Mouse (Mus musculus): ENCODE data around the gene Suclg1. TPM values are rescaled to one million over a fixed set of nuclear protein-coding genes. Genes with fewer than 3 reads are reported as not detected.

The Suclg1 gene
- polyA plus RNA-seq (2014; fragmentation: Nextera tagmentation; extraction: Ambion mirVana): 148 and 154 TPM in 2 replicates

DNA sequence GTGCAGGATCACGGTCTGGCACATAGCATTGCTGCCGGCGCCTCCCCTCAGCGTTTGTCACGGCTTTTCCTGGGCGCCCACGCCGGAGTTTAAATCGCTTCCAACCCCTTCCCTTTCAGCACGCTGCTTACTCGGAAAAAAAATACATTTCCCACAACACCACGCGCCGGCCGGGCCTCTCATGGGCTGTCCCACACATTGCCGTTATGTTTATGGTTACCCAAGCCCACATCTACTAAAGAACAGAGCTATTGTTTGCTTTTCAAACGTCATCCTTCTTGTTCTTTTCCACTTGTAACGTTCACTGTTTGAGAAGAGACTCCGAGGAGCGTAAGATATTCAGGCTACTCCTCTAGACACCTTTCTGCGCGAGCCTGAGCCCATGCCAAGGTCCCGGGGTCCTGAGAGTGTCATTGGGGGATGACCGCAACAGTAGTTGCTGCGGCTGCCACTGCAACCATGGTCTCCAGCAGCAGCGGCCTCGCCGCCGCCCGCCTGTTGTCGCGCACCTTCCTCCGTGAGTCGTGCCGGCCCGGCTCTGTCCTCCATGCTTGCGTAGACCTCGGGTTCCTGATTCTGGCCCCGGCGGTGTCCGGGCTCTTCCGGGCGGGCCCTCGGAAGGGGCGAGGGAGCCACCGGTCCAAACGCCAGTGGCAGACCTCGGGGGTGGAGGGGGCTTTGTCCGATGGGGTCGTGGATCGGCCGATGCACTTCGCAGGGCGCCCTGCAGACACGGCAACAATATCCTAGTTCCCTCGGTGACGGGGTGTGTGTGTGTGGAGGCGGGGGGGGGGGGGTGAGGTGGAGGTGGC is at the start of gene Suclg1:
Gene Suclg1, plus strand, starts transcription at position 146 of the 812 bp plus-strand sequence.
- ATAC-seq (ENCODE audit: low FRiP score, low TSS enrichment) (peak; percentile 94), DNase-seq (peak; percentile 94)
- Histone ChIP-seq H3K27ac (replicated peaks; ENCODE audit: low read depth, low read length) (peak within 1 kb of the TSS; percentile 77), H3K36me3 (ENCODE audit: control insufficient read depth, insufficient read depth, low read length) (no peaks in the 10 kb centered on the region), H3K9ac (replicated peaks; ENCODE audit: low read length) (peak within 1 kb of the TSS; percentile 84), H3K9me3 (ENCODE audit: control insufficient read depth, low read length) (no peaks in the 10 kb centered on the region), H3K4me3 (replicated peaks; ENCODE audit: low read depth, low read length) (peak within 1 kb of the TSS; percentile 95), H3K4me2 (ENCODE audit: low read length) (peak within 1 kb of the TSS; percentile 86), H3K27me3 (ENCODE audit: control insufficient read depth, insufficient read depth, low read length) (no peaks in the 10 kb centered on the region), H3K4me1 (ENCODE audit: control insufficient read depth, insufficient read depth, low read length) (peaks cover 14% of the 10 kb centered on the region)
- under 1% methylated on average over 58 of the region's 58 CpGs for WGBS

DNA sequence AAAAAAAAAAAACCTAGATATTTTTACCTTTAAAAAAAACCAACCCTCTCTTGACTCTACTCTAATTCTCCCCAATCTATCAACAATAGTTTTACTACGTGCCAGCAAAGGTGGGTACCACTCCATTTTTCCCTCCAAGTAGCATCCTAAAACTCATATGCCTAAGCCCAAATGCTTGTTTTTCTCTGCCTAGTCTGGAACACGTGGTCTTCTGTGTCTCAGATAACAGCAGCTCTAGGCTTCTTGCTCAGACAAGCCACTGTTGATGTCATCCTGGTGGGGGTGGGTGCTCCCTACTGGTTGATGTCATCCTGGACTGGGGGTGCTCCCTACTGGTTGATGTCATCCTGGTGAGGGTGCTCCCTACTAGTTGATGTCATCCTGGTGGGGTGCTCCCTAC is 44.5 kb upstream of the Suclg1 start:
- H3K9me3 ChIP-seq (ENCODE audit: control insufficient read depth, low read length): no peaks in the 10 kb centered on the region
- H3K27me3 ChIP-seq (ENCODE audit: control insufficient read depth, insufficient read depth, low read length): no peaks in the 10 kb centered on the region
- no peak overlapping the region for H3K27ac ChIP-seq (replicated peaks; ENCODE audit: low read depth, low read length)
- ATAC-seq (ENCODE audit: low FRiP score, low TSS enrichment): no peak
- 82% methylated on average over 2 of the region's 2 CpGs for WGBS
- H3K4me3 ChIP-seq (replicated peaks; ENCODE audit: low read depth, low read length): no peak overlapping the region
- H3K36me3 ChIP-seq (ENCODE audit: control insufficient read depth, insufficient read depth, low read length): no peaks in the 10 kb centered on the region
- H3K4me2 ChIP-seq (ENCODE audit: low read length): no peak overlapping the region
- DNase-seq: no peak
- no peaks in the 10 kb centered on the region for H3K4me1 ChIP-seq (ENCODE audit: control insufficient read depth, insufficient read depth, low read length)
- no peak overlapping the region for H3K9ac ChIP-seq (replicated peaks; ENCODE audit: low read length)

DNA sequence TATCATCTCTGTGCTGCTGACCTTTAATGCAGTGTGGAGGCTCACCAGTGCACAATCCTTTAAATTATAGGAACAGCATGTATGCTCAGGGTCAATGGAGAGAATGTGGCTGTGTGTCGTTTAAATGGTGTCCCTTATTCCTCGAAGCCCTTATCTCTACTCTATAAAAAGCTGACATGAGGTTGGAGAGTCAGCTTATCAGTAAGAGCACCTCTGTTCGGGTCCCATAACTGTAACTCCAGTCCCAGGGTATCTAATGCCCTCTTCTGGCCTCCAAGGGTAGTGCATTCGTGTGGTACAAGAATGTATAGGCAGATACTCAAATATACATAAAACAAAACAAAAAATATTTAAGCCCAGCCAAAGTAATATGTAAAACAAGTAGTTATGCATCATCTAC is 43.2 kb upstream of the Suclg1 start:
- no peaks in the 10 kb centered on the region for H3K4me1 ChIP-seq (ENCODE audit: control insufficient read depth, insufficient read depth, low read length)
- no peak overlapping the region for H3K9ac ChIP-seq (replicated peaks; ENCODE audit: low read length)
- H3K36me3 ChIP-seq (ENCODE audit: control insufficient read depth, insufficient read depth, low read length): no peaks in the 10 kb centered on the region
- ATAC-seq (ENCODE audit: low FRiP score, low TSS enrichment) (no peak), DNase-seq (no peak)
- no peak overlapping the region for H3K27ac ChIP-seq (replicated peaks; ENCODE audit: low read depth, low read length)
- WGBS: 89% methylated on average over 4 of the region's 4 CpGs
- H3K9me3 ChIP-seq (ENCODE audit: control insufficient read depth, low read length): no peaks in the 10 kb centered on the region
- H3K27me3 ChIP-seq (ENCODE audit: control insufficient read depth, insufficient read depth, low read length): no peaks in the 10 kb centered on the region
- H3K4me3 ChIP-seq (replicated peaks; ENCODE audit: low read depth, low read length): no peak overlapping the region
- H3K4me2 ChIP-seq (ENCODE audit: low read length): no peak overlapping the region

DNA sequence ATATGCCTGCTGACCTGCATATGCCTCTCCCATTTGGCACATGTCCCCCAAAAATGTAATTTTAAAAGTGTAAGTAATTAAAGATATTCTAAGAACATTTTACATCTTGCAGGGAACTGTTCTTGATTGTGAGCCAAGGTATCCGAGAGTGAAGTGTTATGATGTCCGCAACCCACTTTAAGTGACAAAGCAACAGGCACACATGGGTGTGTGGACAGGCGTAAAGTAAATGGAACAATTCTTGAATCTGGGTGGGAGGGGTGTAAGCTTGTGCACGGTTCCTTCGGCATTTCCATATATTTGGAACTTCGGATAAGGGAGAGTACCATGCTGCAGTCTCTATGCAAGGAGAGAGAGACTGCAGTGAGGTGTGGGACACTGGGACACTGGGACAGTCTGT is 38.6 kb upstream of the Suclg1 start:
- Histone ChIP-seq H3K27me3 (ENCODE audit: control insufficient read depth, insufficient read depth, low read length) (no peaks in the 10 kb centered on the region), H3K4me3 (replicated peaks; ENCODE audit: low read depth, low read length) (no peak overlapping the region), H3K4me1 (ENCODE audit: control insufficient read depth, insufficient read depth, low read length) (no peaks in the 10 kb centered on the region), H3K9ac (replicated peaks; ENCODE audit: low read length) (no peak overlapping the region), H3K36me3 (ENCODE audit: control insufficient read depth, insufficient read depth, low read length) (no peaks in the 10 kb centered on the region), H3K9me3 (ENCODE audit: control insufficient read depth, low read length) (no peaks in the 10 kb centered on the region), H3K27ac (replicated peaks; ENCODE audit: low read depth, low read length) (no peak overlapping the region), H3K4me2 (ENCODE audit: low read length) (no peak overlapping the region)
- WGBS: 93% methylated on average over 6 of the region's 6 CpGs
- ATAC-seq (ENCODE audit: low FRiP score, low TSS enrichment): no peak
- no peak for DNase-seq

DNA sequence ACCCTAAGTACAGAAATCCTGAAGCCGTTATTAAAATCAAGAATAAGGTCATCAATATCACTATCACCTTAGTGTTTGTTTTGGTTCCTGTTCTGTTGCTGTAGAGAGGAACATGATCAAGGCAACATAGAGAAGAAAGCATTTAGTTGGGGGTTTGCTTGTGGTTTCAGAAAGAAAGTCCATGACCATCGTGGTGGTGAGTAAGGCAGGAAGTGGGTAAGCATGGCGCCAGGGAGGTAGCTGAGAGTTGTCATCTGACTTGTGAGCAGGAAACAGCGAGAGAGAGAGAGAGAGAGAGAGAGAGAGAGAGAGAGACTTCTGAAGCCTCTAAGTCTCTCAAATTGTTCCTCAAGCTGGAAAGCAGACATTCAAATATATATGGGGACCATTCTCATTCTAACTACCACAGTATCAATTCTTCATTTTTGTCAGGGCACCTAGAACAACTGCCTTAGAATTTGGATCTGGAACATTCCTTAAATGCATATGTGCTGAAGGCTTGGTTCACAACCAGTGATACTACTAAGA is 37.7 kb upstream of the Suclg1 start:
- DNase-seq: no peak
- no peaks in the 10 kb centered on the region for H3K27me3 ChIP-seq (ENCODE audit: control insufficient read depth, insufficient read depth, low read length)
- H3K36me3 ChIP-seq (ENCODE audit: control insufficient read depth, insufficient read depth, low read length): no peaks in the 10 kb centered on the region
- 89% methylated on average over 4 of the region's 4 CpGs for WGBS
- ATAC-seq (ENCODE audit: low FRiP score, low TSS enrichment): no peak
- no peak overlapping the region for H3K4me2 ChIP-seq (ENCODE audit: low read length)
- H3K27ac ChIP-seq (replicated peaks; ENCODE audit: low read depth, low read length): no peak overlapping the region
- no peak overlapping the region for H3K4me3 ChIP-seq (replicated peaks; ENCODE audit: low read depth, low read length)
- H3K9ac ChIP-seq (replicated peaks; ENCODE audit: low read length): no peak overlapping the region
- no peaks in the 10 kb centered on the region for H3K9me3 ChIP-seq (ENCODE audit: control insufficient read depth, low read length)
- no peaks in the 10 kb centered on the region for H3K4me1 ChIP-seq (ENCODE audit: control insufficient read depth, insufficient read depth, low read length)

DNA sequence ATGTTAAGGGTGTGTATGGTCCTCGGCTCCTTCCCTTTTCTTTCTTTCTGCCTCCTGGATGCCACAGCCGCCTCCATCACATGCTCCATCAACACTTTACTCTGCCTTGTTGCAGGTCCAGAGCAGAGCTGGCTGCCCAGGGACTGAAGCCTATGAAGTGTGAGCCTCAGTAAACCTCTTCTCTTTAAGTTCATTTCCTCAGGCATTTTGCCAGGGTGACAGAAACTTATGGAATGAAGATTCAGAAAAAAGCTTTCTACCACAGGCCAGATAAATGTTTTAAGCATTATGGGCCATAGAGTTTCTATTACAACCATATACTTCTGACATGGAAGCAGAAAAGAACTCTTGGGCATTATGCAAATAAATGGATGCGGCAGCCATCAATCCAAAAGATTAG is 37.1 kb upstream of the Suclg1 start:
- ATAC-seq (ENCODE audit: low FRiP score, low TSS enrichment): no peak

DNA sequence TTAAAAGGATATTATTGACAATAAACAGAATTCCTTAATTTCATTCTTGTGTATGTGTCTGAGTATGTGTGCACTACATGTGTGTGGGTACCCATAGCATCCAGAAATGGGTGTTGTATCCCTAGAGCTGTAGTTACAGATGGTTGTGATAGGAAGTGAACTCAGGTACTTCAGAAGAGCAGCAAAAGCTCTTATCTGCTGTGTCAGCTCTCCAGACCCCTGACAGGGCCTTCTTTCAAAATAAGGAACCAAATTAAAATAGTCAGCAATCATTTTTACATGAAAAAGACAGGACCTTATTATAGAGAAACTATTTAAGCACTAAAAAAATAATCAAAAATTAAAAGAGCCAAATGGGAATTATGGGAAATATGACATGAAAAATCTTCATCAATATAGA is 36.6 kb upstream of the Suclg1 start:
- DNase-seq: no peak
- Histone ChIP-seq H3K9ac (replicated peaks; ENCODE audit: low read length) (no peak overlapping the region), H3K4me3 (replicated peaks; ENCODE audit: low read depth, low read length) (no peak overlapping the region), H3K27me3 (ENCODE audit: control insufficient read depth, insufficient read depth, low read length) (no peaks in the 10 kb centered on the region), H3K9me3 (ENCODE audit: control insufficient read depth, low read length) (no peaks in the 10 kb centered on the region), H3K4me1 (ENCODE audit: control insufficient read depth, insufficient read depth, low read length) (no peaks in the 10 kb centered on the region), H3K36me3 (ENCODE audit: control insufficient read depth, insufficient read depth, low read length) (no peaks in the 10 kb centered on the region), H3K4me2 (ENCODE audit: low read length) (no peak overlapping the region), H3K27ac (replicated peaks; ENCODE audit: low read depth, low read length) (no peak overlapping the region)
- ATAC-seq (ENCODE audit: low FRiP score, low TSS enrichment): no peak

More for the DNA sequence above, 37.1 kb upstream of the Suclg1 start:
- WGBS: 88% methylated on average over 3 of the region's 3 CpGs
- no peak for DNase-seq
- no peaks in the 10 kb centered on the region for H3K9me3 ChIP-seq (ENCODE audit: control insufficient read depth, low read length)
- no peak overlapping the region for H3K4me3 ChIP-seq (replicated peaks; ENCODE audit: low read depth, low read length)
- no peaks in the 10 kb centered on the region for H3K27me3 ChIP-seq (ENCODE audit: control insufficient read depth, insufficient read depth, low read length)
- no peak overlapping the region for H3K4me2 ChIP-seq (ENCODE audit: low read length)
- H3K27ac ChIP-seq (replicated peaks; ENCODE audit: low read depth, low read length): no peak overlapping the region
- H3K9ac ChIP-seq (replicated peaks; ENCODE audit: low read length): no peak overlapping the region
- no peaks in the 10 kb centered on the region for H3K36me3 ChIP-seq (ENCODE audit: control insufficient read depth, insufficient read depth, low read length)
- H3K4me1 ChIP-seq (ENCODE audit: control insufficient read depth, insufficient read depth, low read length): no peaks in the 10 kb centered on the region

DNA sequence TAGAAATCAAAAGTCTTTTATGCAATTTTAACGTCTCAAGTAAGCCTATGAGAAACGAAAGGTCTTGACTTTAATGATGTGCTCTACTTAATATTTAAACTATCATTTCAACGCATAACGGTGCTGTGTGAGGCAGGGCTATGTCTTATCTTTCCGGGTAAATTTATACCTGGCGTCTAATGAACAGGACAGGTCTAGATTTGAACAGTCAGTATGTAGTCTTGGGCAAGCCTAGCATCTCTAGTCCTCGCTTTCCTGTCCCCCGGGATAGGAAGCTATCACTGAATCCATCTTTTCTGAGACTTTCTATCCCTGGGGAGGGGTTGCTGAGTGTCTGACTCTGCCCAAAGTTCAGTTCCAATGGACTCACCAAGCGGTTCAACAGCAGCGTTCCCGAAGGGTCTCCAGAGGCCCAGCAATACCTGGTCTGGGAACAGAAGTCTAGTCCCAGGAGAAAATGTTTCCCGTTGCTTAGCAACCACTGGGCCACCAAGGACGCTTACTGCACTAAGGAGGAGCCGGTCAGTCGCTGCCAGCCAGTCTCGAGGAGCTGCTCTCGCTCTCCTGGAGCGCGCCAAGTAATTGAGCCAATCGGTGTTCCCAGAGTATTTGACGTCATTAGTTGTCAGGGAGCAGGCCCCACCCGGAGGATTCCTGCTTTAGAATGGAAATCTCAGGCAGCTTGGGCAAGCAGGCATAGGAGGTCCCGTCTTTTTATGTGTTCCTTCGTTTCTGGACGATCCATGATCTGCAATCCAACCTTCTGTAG is 26.8 kb upstream of the Suclg1 start, which contains the start of gene Dnah6:
Gene Dnah6, minus strand, starts transcription at position 463 of the 769 bp plus-strand sequence.
- Histone ChIP-seq H3K4me1 (ENCODE audit: control insufficient read depth, insufficient read depth, low read length) (no peaks in the 10 kb centered on the region), H3K9ac (replicated peaks; ENCODE audit: low read length) (peak within 1 kb of the TSS; percentile 48; the same call in 1 of the 2 replicates), H3K4me2 (ENCODE audit: low read length) (peak within 1 kb of the TSS; percentile 79), H3K27me3 (ENCODE audit: control insufficient read depth, insufficient read depth, low read length) (no peaks in the 10 kb centered on the region), H3K36me3 (ENCODE audit: control insufficient read depth, insufficient read depth, low read length) (no peaks in the 10 kb centered on the region), H3K27ac (replicated peaks; ENCODE audit: low read depth, low read length) (peak within 1 kb of the TSS; percentile 49; the same call in 1 of the 2 replicates), H3K9me3 (ENCODE audit: control insufficient read depth, low read length) (no peaks in the 10 kb centered on the region), H3K4me3 (replicated peaks; ENCODE audit: low read depth, low read length) (peak within 1 kb of the TSS; percentile 41)
- ATAC-seq (ENCODE audit: low FRiP score, low TSS enrichment) (peak; percentile 99), DNase-seq (peak; percentile 94)
- WGBS: 30% methylated on average over 25 of the region's 25 CpGs
